26 mouse cellular contexts compared by ENCODE assay signal in genomic region chr6:28603823-28604222, GRCm38 (mm10).
DNase-seq lines count a peak whose midpoint lies in the region; ATAC-seq and TF ChIP-seq lines count a peak whose summit lies in the region.
"Had no signal": no experiment of that assay in that cellular context is flagged by ENCODE, and none has a peak within 500 bp of the region (broad histone marks: within the 10 kb centered on the region; RNA-seq: fewer than 3 reads in every experiment).

No protein-coding gene starts in this region.

- H3K27ac ChIP-seq in forebrain, embryonic 13.5 days = peak overlapping the region; percentile 19; the same call in 1 of the 2 replicates
- no peak overlapping the region for H3K27ac ChIP-seq in forebrain, embryonic 10.5 days
- peak overlapping the region; percentile 35 to 62; a peak in 3 of 4 replicates for H3K27ac ChIP-seq in heart, embryonic 14.5 days (replicated peaks in 1 of 2; ENCODE audit: control insufficient read depth in 1 of 2, insufficient read depth in 1 of 2, low read depth in 2 of 2, low read length in 2 of 2)
- H3K27ac ChIP-seq in liver, embryonic 11.5 days (ENCODE audit: low read depth, low read length) = no peak overlapping the region
- H3K27ac ChIP-seq in stomach, postnatal 0 days (replicated peaks) = no peak overlapping the region
- H3K27ac ChIP-seq: forebrain, embryonic 15.5 days; hindbrain, embryonic 13.5 days; kidney, embryonic 15.5 days; midbrain, embryonic 10.5 days; stomach, embryonic 15.5 days had no signal

- TF ChIP-seq CTCF in stomach, postnatal 0 days (IDR thresholded peaks at IDR 0.05; ENCODE audit: low read depth) = no peak

- WGBS in forebrain, embryonic 13.5 days = 51% methylated on average over 3 of the region's 3 CpGs
- 84% methylated on average over 3 of the region's 3 CpGs for WGBS in forebrain, embryonic 10.5 days
- 9% methylated on average over 3 of the region's 3 CpGs for WGBS in heart, embryonic 14.5 days
- 67% methylated on average over 3 of the region's 3 CpGs for WGBS in liver, embryonic 11.5 days
- 40% methylated on average over 3 of the region's 3 CpGs for WGBS in stomach, postnatal 0 days

- peaks cover 10% of the 10 kb centered on the region; the same call in 1 of the 2 replicates for H3K4me1 ChIP-seq in forebrain, embryonic 13.5 days
- H3K4me1 ChIP-seq in forebrain, embryonic 10.5 days = peaks cover 7% of the 10 kb centered on the region; the same call in 1 of the 2 replicates
- H3K4me1 ChIP-seq in heart, embryonic 14.5 days (ENCODE audit: control insufficient read depth in 2 of 2, insufficient read depth in 2 of 2, low read length in 2 of 2) = peaks cover 5 to 19% of the 10 kb centered on the region in 2 experiments
- H3K4me1 ChIP-seq in liver, embryonic 11.5 days (replicated peaks; ENCODE audit: control insufficient read depth, insufficient read depth, low read length) = peaks cover 55% of the 10 kb centered on the region
- no peaks in the 10 kb centered on the region for H3K4me1 ChIP-seq in stomach, postnatal 0 days (replicated peaks; ENCODE audit: control insufficient read depth, insufficient read depth)
- H3K4me1 ChIP-seq: forebrain, embryonic 15.5 days; stomach, embryonic 15.5 days had no signal

- no peak for TF ChIP-seq EP300 in stomach, postnatal 0 days (optimal IDR thresholded peaks at IDR 0.05)

- H3K36me3 ChIP-seq in forebrain, embryonic 13.5 days (ENCODE audit: poor library complexity, severe bottlenecking) = no peaks in the 10 kb centered on the region
- no peaks in the 10 kb centered on the region for H3K36me3 ChIP-seq in forebrain, embryonic 10.5 days (replicated peaks)
- H3K36me3 ChIP-seq in heart, embryonic 14.5 days (ENCODE audit: control insufficient read depth, insufficient read depth, low read length) = no peaks in the 10 kb centered on the region
- H3K36me3 ChIP-seq in liver, embryonic 11.5 days (ENCODE audit: control insufficient read depth, insufficient read depth, low read length) = no peaks in the 10 kb centered on the region
- H3K36me3 ChIP-seq in stomach, postnatal 0 days (ENCODE audit: control insufficient read depth, insufficient read depth, low read length) = no peaks in the 10 kb centered on the region
- H3K36me3 ChIP-seq: forebrain, embryonic 15.5 days; hindbrain, embryonic 13.5 days; kidney, embryonic 15.5 days; midbrain, embryonic 10.5 days; stomach, embryonic 15.5 days had no signal

- no peak overlapping the region for H3K9ac ChIP-seq in forebrain, embryonic 13.5 days
- 0 out of 2 replicates have a peak overlapping the region, but pooled peaks have one; percentile 21 for H3K9ac ChIP-seq in heart, embryonic 14.5 days (ENCODE audit: low read length)
- H3K9ac ChIP-seq in liver, embryonic 11.5 days (ENCODE audit: low read depth, low read length) = no peak overlapping the region
- H3K9ac ChIP-seq in stomach, postnatal 0 days (ENCODE audit: low read length) = no peak overlapping the region
- H3K9ac ChIP-seq: forebrain, embryonic 15.5 days; hindbrain, embryonic 13.5 days; kidney, embryonic 15.5 days; lung, embryonic 14.5 days; stomach, embryonic 15.5 days had no signal

- intact Hi-C loops in left cerebral cortex, postnatal 4 days (cut with DNase I) = no loop called here

- H3K4me3 ChIP-seq in forebrain, embryonic 13.5 days = no peak overlapping the region
- no peak overlapping the region for H3K4me3 ChIP-seq in forebrain, embryonic 10.5 days
- H3K4me3 ChIP-seq in heart, embryonic 14.5 days (ENCODE audit: control insufficient read depth in 1 of 2, insufficient read depth in 1 of 2, low read depth in 1 of 2, low read length in 2 of 2) = no peak overlapping the region
- H3K4me3 ChIP-seq in liver, embryonic 11.5 days (ENCODE audit: low read depth, low read length) = no peak overlapping the region
- no peak overlapping the region for H3K4me3 ChIP-seq in stomach, postnatal 0 days (ENCODE audit: low read depth, low read length)
- H3K4me3 ChIP-seq: forebrain, embryonic 15.5 days; hindbrain, embryonic 13.5 days; kidney, embryonic 15.5 days; midbrain, embryonic 10.5 days; stomach, embryonic 15.5 days had no signal

- no peaks in the 10 kb centered on the region for H3K27me3 ChIP-seq in forebrain, embryonic 13.5 days
- H3K27me3 ChIP-seq in forebrain, embryonic 10.5 days (ENCODE audit: poor library complexity, severe bottlenecking) = no peaks in the 10 kb centered on the region
- no peaks in the 10 kb centered on the region for H3K27me3 ChIP-seq in heart, embryonic 14.5 days (ENCODE audit: control insufficient read depth, insufficient read depth, low read length)
- no peaks in the 10 kb centered on the region for H3K27me3 ChIP-seq in liver, embryonic 11.5 days (replicated peaks; ENCODE audit: control insufficient read depth, insufficient read depth, low read length)
- H3K27me3 ChIP-seq in stomach, postnatal 0 days (ENCODE audit: control insufficient read depth, insufficient read depth, low read length) = no peaks in the 10 kb centered on the region
- H3K27me3 ChIP-seq: forebrain, embryonic 15.5 days; hindbrain, embryonic 13.5 days; kidney, embryonic 15.5 days; stomach, embryonic 15.5 days had no signal

- no peak overlapping the region for H3K4me2 ChIP-seq in forebrain, embryonic 13.5 days
- peak overlapping the region; percentile 33 for H3K4me2 ChIP-seq in heart, embryonic 14.5 days (ENCODE audit: low read length)
- H3K4me2 ChIP-seq in liver, embryonic 11.5 days = peak overlapping the region; percentile 5; the same call in 1 of the 2 replicates
- H3K4me2 ChIP-seq in stomach, postnatal 0 days (replicated peaks; ENCODE audit: low read depth) = no peak overlapping the region
- H3K4me2 ChIP-seq: forebrain, embryonic 15.5 days; hindbrain, embryonic 13.5 days; kidney, embryonic 15.5 days; lung, embryonic 14.5 days; stomach, embryonic 15.5 days had no signal

- no peak for ATAC-seq in forebrain, embryonic 13.5 days
- ATAC-seq in heart, embryonic 14.5 days (ENCODE audit: insufficient number of reproducible peaks, insufficient read depth, low FRiP score, low read depth) = no peak
- no peak for ATAC-seq in liver, embryonic 11.5 days (replicated peaks; ENCODE audit: low FRiP score)
- ATAC-seq in stomach, postnatal 0 days (ENCODE audit: low FRiP score, low TSS enrichment) = 0 out of 2 replicates have a peak, but pooled peaks have one; percentile 42
- ATAC-seq: forebrain, embryonic 15.5 days; midbrain, embryonic 16.5 days had no signal

- no peak for DNase-seq in forebrain, embryonic 10.5 days (ENCODE audit: extremely low spot score, low spot score)
- DNase-seq in heart, adult 8-10 months (ENCODE audit: low spot score) = no peak
- DNase-seq in liver, embryonic 11.5 days (ENCODE audit: low spot score) = no peak
- no peak for DNase-seq in liver
- no peak for DNase-seq in stomach, postnatal 0 days (ENCODE audit: low spot score)
- DNase-seq in left cerebral cortex, postnatal 4 days = no peak
- DNase-seq: adrenal gland, adult 8-10 months; cerebellum, adult 2 months; cerebellum, postnatal 14 days; gastrocnemius, postnatal 36 days; heart, postnatal 4 days; kidney, adult 18-20 months; kidney, postnatal 25 days; lung, embryonic 14.5 days; lung, postnatal 14 days; right cerebral cortex, postnatal 25 days; thymus, postnatal 14 days had no signal

- no peaks in the 10 kb centered on the region for H3K9me3 ChIP-seq in forebrain, embryonic 13.5 days (replicated peaks)
- no peaks in the 10 kb centered on the region for H3K9me3 ChIP-seq in forebrain, embryonic 10.5 days
- no peaks in the 10 kb centered on the region for H3K9me3 ChIP-seq in heart, embryonic 14.5 days (ENCODE audit: control insufficient read depth, low read length)
- H3K9me3 ChIP-seq in liver, embryonic 11.5 days (ENCODE audit: control insufficient read depth, low read length) = no peaks in the 10 kb centered on the region
- H3K9me3 ChIP-seq in stomach, postnatal 0 days (ENCODE audit: control insufficient read depth, low read length) = no peaks in the 10 kb centered on the region
- H3K9me3 ChIP-seq: forebrain, embryonic 15.5 days; G1E; hindbrain, embryonic 13.5 days; kidney, embryonic 15.5 days; midbrain, embryonic 10.5 days; stomach, embryonic 15.5 days had no signal

Comparison
In these comparisons a context has a peak if more than half of its experiments do, and no peak if none do; other contexts are left out.
1. H3K27ac ChIP-seq: peak in forebrain, embryonic 13.5 days (single experiment) and heart, embryonic 14.5 days (2 of 2); none in forebrain, embryonic 10.5 days (single experiment), liver, embryonic 11.5 days (single experiment) and stomach, postnatal 0 days (single experiment).
2. H3K4me2 ChIP-seq: peak in heart, embryonic 14.5 days (single experiment) and liver, embryonic 11.5 days (single experiment); none in forebrain, embryonic 13.5 days (single experiment) and stomach, postnatal 0 days (single experiment).